Mouse (Mus musculus) midbrain, embryonic 16.5 days (tissue): ENCODE measurements around the gene Calr3. TPM values are rescaled to one million over a fixed set of nuclear protein-coding genes. Genes with fewer than 3 reads are reported as not detected.

Experiments used
- ATAC-seq: fragments of 200-750 bp; cut with Nextera tagmentation; 2 replicates; pipeline ENCODE4 v1.8.0; 2017; ENCODE audit warnings: moderate TSS enrichment
- H3K27ac ChIP-seq: fragments of 300-500 bp; sonication (generic); 2 replicates; pipeline ENCODE4 v1.5.1; 2014; ENCODE audit warnings: mild to moderate bottlenecking, low read length, mixed read lengths
- H3K27me3 ChIP-seq: fragments of 300-500 bp; sonication (generic); 2 replicates; pipeline ENCODE4 v1.6.1; 2014; ENCODE audit warnings: low read depth, low read length, mixed read lengths; ENCODE audit not compliant: control insufficient read depth, insufficient read depth
- H3K36me3 ChIP-seq: fragments of 300-500 bp; sonication (generic); 2 replicates; pipeline ENCODE4 v1.6.1; 2014; ENCODE audit warnings: mild to moderate bottlenecking, low read length, moderate library complexity, mixed read lengths; ENCODE audit not compliant: control insufficient read depth, insufficient read depth
- H3K4me1 ChIP-seq: fragments of 300-500 bp; sonication (generic); 2 replicates; pipeline ENCODE4 v1.6.1; 2014; ENCODE audit warnings: mild to moderate bottlenecking, low read length, mixed read lengths; ENCODE audit not compliant: control insufficient read depth, insufficient read depth
- H3K4me2 ChIP-seq: fragments of 300-500 bp; sonication (generic); 2 replicates; pipeline ENCODE4 v1.6.1; 2014; ENCODE audit warnings: mild to moderate bottlenecking, low read length, mixed read lengths
- H3K4me3 ChIP-seq: fragments of 300-500 bp; sonication (generic); 2 replicates; pipeline ENCODE4 v1.5.1; 2014; ENCODE audit warnings: low read depth, mild to moderate bottlenecking, low read length, moderate library complexity, mixed read lengths
- H3K9ac ChIP-seq: fragments of 300-500 bp; sonication (generic); 2 replicates; pipeline ENCODE4 v1.6.1; 2014; ENCODE audit warnings: low read depth, low read length, mixed read lengths
- H3K9me3 ChIP-seq: fragments of 300-500 bp; sonication (generic); replicated peaks from 2 replicates; pipeline ENCODE4 v1.6.1; 2014; ENCODE audit warnings: mild to moderate bottlenecking, low read length, mixed read lengths; ENCODE audit not compliant: control insufficient read depth, poor library complexity, severe bottlenecking
- WGBS: fragments of 180-500 bp; shearing (Covaris S2); extraction: QIAGEN DNeasy Blood & Tissue Kit; methylation state at CpG from one replicate; pipeline ENCODE4 v1.1.7; 2014; 5-methylcytosine and 5-hydroxymethylcytosine counted together
- polyA plus RNA-seq: library from polyadenylated mRNA; unstranded; fragments of >200 nt; fragmentation: Nextera tagmentation; extraction: Ambion mirVana; gene quantifications from 2 replicates; pipeline ENCODE4 v1.2.1, GENCODE M21; 2015

The Calr3 gene
- polyA plus RNA-seq, 1 experiment from 2014 or later, result 1.0 TPM

- Histone ChIP-seq H3K27ac (no peak overlapping the region), H3K4me3 (no peak overlapping the region), H3K27me3 (no peaks in the 10 kb centered on the region), H3K4me2 (no peak overlapping the region), H3K9me3 (no peaks in the 10 kb centered on the region), H3K9ac (no peak overlapping the region), H3K36me3 (peaks cover 58% of the 10 kb centered on the region), H3K4me1 (peaks cover 13% of the 10 kb centered on the region)
- ATAC-seq, result no peak
- 98% methylated on average over 7 of the region's 7 CpGs for WGBS
These were observed 27.0 kb upstream of the Calr3 start for GRCm38 (mm10) chr8:72470684-72471083.

GRCm38 (mm10) chr8:72469984-72470383 lies 26.3 kb upstream of the Calr3 start:
- no peak for ATAC-seq
- H3K4me2 ChIP-seq, result no peak overlapping the region
- H3K4me3 ChIP-seq, result no peak overlapping the region
- H3K4me1 ChIP-seq, result peaks cover 12% of the 10 kb centered on the region
- no peaks in the 10 kb centered on the region for H3K9me3 ChIP-seq
- peaks cover 63% of the 10 kb centered on the region for H3K36me3 ChIP-seq
- no peak overlapping the region for H3K9ac ChIP-seq
- WGBS, result 98% methylated on average over 8 of the region's 8 CpGs
- H3K27me3 ChIP-seq, result no peaks in the 10 kb centered on the region
- H3K27ac ChIP-seq, result no peak overlapping the region

GRCm38 (mm10) chr8:72469243-72469642 lies 25.6 kb upstream of the Calr3 start:
- ATAC-seq, result no peak
- no peaks in the 10 kb centered on the region for H3K27me3 ChIP-seq
- H3K9me3 ChIP-seq, result no peaks in the 10 kb centered on the region
- 92% methylated on average over 2 of the region's 2 CpGs for WGBS
- no peak overlapping the region for H3K4me2 ChIP-seq
- H3K27ac ChIP-seq, result no peak overlapping the region
- H3K36me3 ChIP-seq, result peaks cover 68% of the 10 kb centered on the region
- no peak overlapping the region for H3K4me3 ChIP-seq
- H3K9ac ChIP-seq, result no peak overlapping the region
- peaks cover 11% of the 10 kb centered on the region for H3K4me1 ChIP-seq

GRCm38 (mm10) chr8:72464211-72464610 lies 20.5 kb upstream of the Calr3 start:
- 96% methylated on average over 10 of the region's 10 CpGs for WGBS
- Histone ChIP-seq H3K36me3 (peaks cover 84% of the 10 kb centered on the region), H3K27me3 (no peaks in the 10 kb centered on the region), H3K4me3 (no peak overlapping the region), H3K4me2 (no peak overlapping the region), H3K27ac (no peak overlapping the region), H3K9ac (no peak overlapping the region), H3K9me3 (no peaks in the 10 kb centered on the region), H3K4me1 (no peaks in the 10 kb centered on the region)
- ATAC-seq, result no peak

GRCm38 (mm10) chr8:72459881-72460533 lies 16.3 kb upstream of the Calr3 start:
- no peaks in the 10 kb centered on the region for H3K27me3 ChIP-seq
- ATAC-seq, result no peak
- peaks cover 63% of the 10 kb centered on the region for H3K36me3 ChIP-seq
- no peaks in the 10 kb centered on the region for H3K9me3 ChIP-seq
- no peaks in the 10 kb centered on the region for H3K4me1 ChIP-seq
- no peak overlapping the region for H3K27ac ChIP-seq
- H3K4me2 ChIP-seq, result no peak overlapping the region
- H3K4me3 ChIP-seq, result no peak overlapping the region
- H3K9ac ChIP-seq, result no peak overlapping the region
- WGBS, result 92% methylated on average over 4 of the region's 4 CpGs

- 88% methylated on average over 6 of the region's 6 CpGs for WGBS
- ATAC-seq, result no peak
- no peak overlapping the region for H3K27ac ChIP-seq
- peaks cover 60% of the 10 kb centered on the region for H3K36me3 ChIP-seq
- no peak overlapping the region for H3K4me3 ChIP-seq
- H3K27me3 ChIP-seq, result no peaks in the 10 kb centered on the region
- H3K9ac ChIP-seq, result no peak overlapping the region
- H3K4me2 ChIP-seq, result no peak overlapping the region
- H3K9me3 ChIP-seq, result no peaks in the 10 kb centered on the region
- no peaks in the 10 kb centered on the region for H3K4me1 ChIP-seq
These were observed 14.8 kb upstream of the Calr3 start for GRCm38 (mm10) chr8:72458457-72458856.

- Histone ChIP-seq H3K36me3 (peaks cover 59% of the 10 kb centered on the region), H3K4me3 (no peak overlapping the region), H3K9me3 (no peaks in the 10 kb centered on the region), H3K4me2 (no peak overlapping the region), H3K9ac (no peak overlapping the region), H3K27me3 (no peaks in the 10 kb centered on the region), H3K27ac (no peak overlapping the region), H3K4me1 (no peaks in the 10 kb centered on the region)
- no peak for ATAC-seq
- 93% methylated on average over 3 of the region's 3 CpGs for WGBS
These were observed 14.1 kb upstream of the Calr3 start for GRCm38 (mm10) chr8:72457806-72458205.

GRCm38 (mm10) chr8:72455317-72455716 lies 11.6 kb upstream of the Calr3 start:
- H3K4me1 ChIP-seq, result no peaks in the 10 kb centered on the region
- H3K4me3 ChIP-seq, result no peak overlapping the region
- no peaks in the 10 kb centered on the region for H3K9me3 ChIP-seq
- no peaks in the 10 kb centered on the region for H3K27me3 ChIP-seq
- no peak overlapping the region for H3K27ac ChIP-seq
- ATAC-seq, result no peak
- WGBS, result 94% methylated on average over 4 of the region's 4 CpGs
- H3K4me2 ChIP-seq, result no peak overlapping the region
- peaks cover 39% of the 10 kb centered on the region for H3K36me3 ChIP-seq
- no peak overlapping the region for H3K9ac ChIP-seq

GRCm38 (mm10) chr8:72453904-72454303 lies 10.2 kb upstream of the Calr3 start:
- peaks cover 40% of the 10 kb centered on the region for H3K36me3 ChIP-seq
- no peak overlapping the region for H3K4me3 ChIP-seq
- H3K4me2 ChIP-seq, result no peak overlapping the region
- H3K27ac ChIP-seq, result no peak overlapping the region
- H3K9me3 ChIP-seq, result no peaks in the 10 kb centered on the region
- H3K9ac ChIP-seq, result no peak overlapping the region
- no peaks in the 10 kb centered on the region for H3K27me3 ChIP-seq
- WGBS, result 98% methylated on average over 2 of the region's 2 CpGs
- no peaks in the 10 kb centered on the region for H3K4me1 ChIP-seq
- ATAC-seq, result no peak
